In the genomic region with DNA sequence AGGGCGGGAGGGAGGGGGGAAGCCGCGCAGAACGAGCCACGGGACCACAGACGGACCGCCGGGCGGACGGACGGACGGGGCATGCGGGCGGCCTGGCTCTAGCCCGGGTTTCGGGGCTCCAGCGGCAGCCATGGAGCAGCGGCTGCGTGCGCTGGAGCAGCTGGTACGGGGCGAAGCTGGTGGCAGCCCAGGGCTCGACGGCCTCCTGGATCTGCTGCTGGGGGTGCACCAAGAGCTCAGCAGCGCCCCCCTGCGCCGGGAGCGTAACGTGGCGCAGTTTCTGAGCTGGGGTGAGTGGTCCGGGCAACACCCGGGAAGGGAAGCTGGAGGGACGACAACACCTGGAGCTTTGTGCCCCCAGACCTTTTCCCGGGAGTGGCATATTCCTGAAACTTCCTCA, we compare ENCODE assay signal across 8 mouse cellular contexts. TPM values are rescaled to one million over a fixed set of nuclear protein-coding genes. Genes with fewer than 3 reads are reported as not detected.
DNase-seq lines count a peak whose midpoint lies in the region; ATAC-seq and TF ChIP-seq lines count a peak whose summit lies in the region.

No protein-coding gene starts in this region.

- intact Hi-C loops in gastrocnemius, postnatal 36 days (cut with DNase I): loop anchor here (5.0 kb wide), 1 partner anchor 169 kb away; no protein-coding TSS in a partner anchor

- peak; percentile 75 for ATAC-seq in intestine, embryonic 15.5 days
- ATAC-seq in neural tube, embryonic 13.5 days (ENCODE audit: low read depth): peak; percentile 45

- peak; percentile 93 for DNase-seq in ZHBTc4 (ENCODE audit: low read depth, low spot score)
- DNase-seq in gastrocnemius, postnatal 36 days: peak; percentile 58 to 63
- DNase-seq in lung, adult 18-20 months: peak; percentile 84 to 89
- DNase-seq in thymus, postnatal 0 days (ENCODE audit: low spot score): peak; percentile 89

- under 1% methylated on average over 34 of the region's 34 CpGs for WGBS in intestine, embryonic 15.5 days
- WGBS in neural tube, embryonic 13.5 days: under 1% methylated on average over 28 of the region's 34 CpGs

- peak overlapping the region; percentile 67 for H3ac ChIP-seq in C2C12 (ENCODE audit: control insufficient read depth, insufficient read length, low read depth)

- TF ChIP-seq CTCF in C2C12 (IDR thresholded peaks at IDR 0.05; ENCODE audit: control insufficient read depth, insufficient read depth, insufficient read length): peak; percentile 98
- peak; percentile 30; the same call in 1 of the 2 replicates for TF ChIP-seq CTCF in cortical plate, adult 2 months (IDR thresholded peaks at IDR 0.05; ENCODE audit: extremely low read depth, insufficient read depth, low read length)

- no peaks in the 10 kb centered on the region for H3K27me3 ChIP-seq in C2C12 (ENCODE audit: control insufficient read depth, insufficient read depth, insufficient read length)
- no peaks in the 10 kb centered on the region for H3K27me3 ChIP-seq in intestine, embryonic 15.5 days (replicated peaks)
- H3K27me3 ChIP-seq in neural tube, embryonic 13.5 days: no peaks in the 10 kb centered on the region; the same call in 1 of the 2 replicates

- TF ChIP-seq POLR2A in cortical plate, adult 2 months (IDR thresholded peaks at IDR 0.05; ENCODE audit: extremely low read depth, insufficient read depth, low read length): no peak

- peak overlapping the region; percentile 18 for H3K4me3 ChIP-seq in C2C12 (ENCODE audit: insufficient read depth, poor library complexity, severe bottlenecking)
- 0 out of 2 replicates have a peak overlapping the region, but pooled peaks have one; percentile 11 for H3K4me3 ChIP-seq in cortical plate, adult 2 months (ENCODE audit: insufficient read depth, low read length)
- H3K4me3 ChIP-seq in intestine, embryonic 15.5 days (replicated peaks): peak overlapping the region; percentile 70
- peak overlapping the region; percentile 55 for H3K4me3 ChIP-seq in neural tube, embryonic 13.5 days

- no peaks in the 10 kb centered on the region for H3K4me1 ChIP-seq in cortical plate, adult 2 months (ENCODE audit: control insufficient read depth, insufficient read depth, low read length)
- H3K4me1 ChIP-seq in intestine, embryonic 15.5 days (replicated peaks): peaks cover 11% of the 10 kb centered on the region; the same call in 1 of the 2 replicates
- peaks cover 10% of the 10 kb centered on the region for H3K4me1 ChIP-seq in neural tube, embryonic 13.5 days (replicated peaks)

- no peaks in the 10 kb centered on the region for H3K79me3 ChIP-seq in C2C12 (ENCODE audit: low read depth)

- no peak overlapping the region for H3K27ac ChIP-seq in cortical plate, adult 2 months (ENCODE audit: insufficient read depth, low read length)
- H3K27ac ChIP-seq in intestine, embryonic 15.5 days: peak overlapping the region; percentile 78
- no peak overlapping the region for H3K27ac ChIP-seq in neural tube, embryonic 13.5 days (replicated peaks)

- peak overlapping the region; percentile 66 for H3K4me2 ChIP-seq in intestine, embryonic 15.5 days (replicated peaks)
- H3K4me2 ChIP-seq in neural tube, embryonic 13.5 days: peak overlapping the region; percentile 62

- H3K79me2 ChIP-seq in C2C12 (ENCODE audit: control insufficient read depth, insufficient read depth): no peaks in the 10 kb centered on the region

- peak overlapping the region; percentile 70 for H3K9ac ChIP-seq in intestine, embryonic 15.5 days
- H3K9ac ChIP-seq in neural tube, embryonic 13.5 days: peak overlapping the region; percentile 72

- H3K36me3 ChIP-seq in C2C12 (ENCODE audit: control insufficient read depth, insufficient read depth): no peaks in the 10 kb centered on the region
- peaks cover 4% of the 10 kb centered on the region; the same call in 1 of the 2 replicates for H3K36me3 ChIP-seq in intestine, embryonic 15.5 days
- H3K36me3 ChIP-seq in neural tube, embryonic 13.5 days: peaks cover 7% of the 10 kb centered on the region

- H3K9me3 ChIP-seq in intestine, embryonic 15.5 days: no peaks in the 10 kb centered on the region
- H3K9me3 ChIP-seq in neural tube, embryonic 13.5 days: no peaks in the 10 kb centered on the region

TF ChIP-seq in C2C12, 6 proteins besides CTCF, POLR2A, EP300 and RAD21:
- TF ChIP-seq MYOD1 (IDR thresholded peaks at IDR 0.05; ENCODE audit: control insufficient read depth, insufficient read length, low read depth) (no peak), MYOG (IDR thresholded peaks at IDR 0.05; ENCODE audit: control insufficient read depth, extremely low read depth, insufficient read length) (no peak), MAX (IDR thresholded peaks at IDR 0.05) (no peak), CEBPB (IDR thresholded peaks at IDR 0.05; ENCODE audit: low read depth) (no peak), USF1 (IDR thresholded peaks at IDR 0.05; ENCODE audit: low read depth) (no peak), FOSL1 (IDR thresholded peaks at IDR 0.05; ENCODE audit: insufficient read depth, low read length, poor library complexity, severe bottlenecking) (no peak)

RNA-seq across cellular contexts. Expression of gene Cdc42bpg, which starts 0.3 kb away (rescaled TPM):
- 7.2 TPM for polyA plus RNA-seq in C2C12 (2012; fragmentation: generic; extraction: Trizol)
- 2.1 and 2.4 TPM in 2 replicates for polyA plus RNA-seq in cortical plate, adult 2 months (2012; rRNA removed)
- total RNA-seq in gastrocnemius, postnatal 36 days (2021): 1 to 10 TPM; 4.3 to 5.2 TPM
- polyA plus RNA-seq in intestine, embryonic 15.5 days (2015; fragmentation: Nextera tagmentation; extraction: Ambion mirVana): 1.0 and 1.4 TPM in 2 replicates
- polyA plus RNA-seq in neural tube, embryonic 13.5 days (2015; fragmentation: Nextera tagmentation; extraction: Ambion mirVana): 0.26 and 0.57 TPM in 2 replicates
- 0.37 and 0.52 TPM in 2 replicates for polyA plus RNA-seq in thymus, postnatal 0 days (2015; fragmentation: Nextera tagmentation; extraction: Ambion mirVana)

RNA-seq across cellular contexts. Expression of gene Men1, which starts 28.2 kb away (rescaled TPM):
- 51.0 TPM for polyA plus RNA-seq in C2C12 (2012; fragmentation: generic; extraction: Trizol)
- polyA plus RNA-seq in cortical plate, adult 2 months (2012; rRNA removed): 75.2 and 76.5 TPM in 2 replicates
- 1 to 10 TPM; 6.2 to 7.0 TPM for total RNA-seq in gastrocnemius, postnatal 36 days (2021)
- 68.8 and 71.9 TPM in 2 replicates for polyA plus RNA-seq in intestine, embryonic 15.5 days (2015; fragmentation: Nextera tagmentation; extraction: Ambion mirVana)
- polyA plus RNA-seq in neural tube, embryonic 13.5 days (2015; fragmentation: Nextera tagmentation; extraction: Ambion mirVana): 71.5 and 73.9 TPM in 2 replicates
- polyA plus RNA-seq in thymus, postnatal 0 days (2015; fragmentation: Nextera tagmentation; extraction: Ambion mirVana): 54.0 and 54.2 TPM in 2 replicates

RNA-seq across cellular contexts. Expression of gene Ehd1, which starts 30.1 kb away (rescaled TPM):
- polyA plus RNA-seq in C2C12 (2012; fragmentation: generic; extraction: Trizol): 219 TPM
- polyA plus RNA-seq in cortical plate, adult 2 months (2012; rRNA removed): 48.2 and 49.2 TPM in 2 replicates
- 10 to 100 TPM; 23.5 to 36.0 TPM for total RNA-seq in gastrocnemius, postnatal 36 days (2021)
- 88.8 and 115 TPM in 2 replicates for polyA plus RNA-seq in intestine, embryonic 15.5 days (2015; fragmentation: Nextera tagmentation; extraction: Ambion mirVana)
- 85.5 and 101 TPM in 2 replicates for polyA plus RNA-seq in neural tube, embryonic 13.5 days (2015; fragmentation: Nextera tagmentation; extraction: Ambion mirVana)
- polyA plus RNA-seq in thymus, postnatal 0 days (2015; fragmentation: Nextera tagmentation; extraction: Ambion mirVana): 29.5 and 29.9 TPM in 2 replicates

RNA-seq across cellular contexts. Expression of gene Map4k2, which starts 34.3 kb away (rescaled TPM):
- polyA plus RNA-seq in C2C12 (2012; fragmentation: generic; extraction: Trizol): 10.2 TPM
- 237 and 248 TPM in 2 replicates for polyA plus RNA-seq in cortical plate, adult 2 months (2012; rRNA removed)
- 10 to 100 TPM; 10.4 to 12.6 TPM for total RNA-seq in gastrocnemius, postnatal 36 days (2021)
- polyA plus RNA-seq in intestine, embryonic 15.5 days (2015; fragmentation: Nextera tagmentation; extraction: Ambion mirVana): 8.8 and 11.0 TPM in 2 replicates
- 13.5 and 17.0 TPM in 2 replicates for polyA plus RNA-seq in neural tube, embryonic 13.5 days (2015; fragmentation: Nextera tagmentation; extraction: Ambion mirVana)
- polyA plus RNA-seq in thymus, postnatal 0 days (2015; fragmentation: Nextera tagmentation; extraction: Ambion mirVana): 49.6 and 57.3 TPM in 2 replicates

RNA-seq across cellular contexts. Expression of gene Sf1, which starts 56.9 kb away (rescaled TPM):
- 138 TPM for polyA plus RNA-seq in C2C12 (2012; fragmentation: generic; extraction: Trizol)
- 145 and 149 TPM in 2 replicates for polyA plus RNA-seq in cortical plate, adult 2 months (2012; rRNA removed)
- 10 to 100 TPM; 75.8 to 84.5 TPM for total RNA-seq in gastrocnemius, postnatal 36 days (2021)
- polyA plus RNA-seq in intestine, embryonic 15.5 days (2015; fragmentation: Nextera tagmentation; extraction: Ambion mirVana): 118 and 129 TPM in 2 replicates
- 107 and 119 TPM in 2 replicates for polyA plus RNA-seq in neural tube, embryonic 13.5 days (2015; fragmentation: Nextera tagmentation; extraction: Ambion mirVana)
- 104 and 126 TPM in 2 replicates for polyA plus RNA-seq in thymus, postnatal 0 days (2015; fragmentation: Nextera tagmentation; extraction: Ambion mirVana)

Comparison
In these comparisons a context has a peak if more than half of its experiments do, and no peak if none do; other contexts are left out.
1. H3K4me3 ChIP-seq: peak in every context shown above with its lines; median percentile 70 in intestine, embryonic 15.5 days; 55 in neural tube, embryonic 13.5 days; 18 in C2C12; 11 in cortical plate, adult 2 months.